Mouse (Mus musculus): Measurements from ENCODE around the gene Vapa. TPM values are rescaled to one million over a fixed set of nuclear protein-coding genes. Genes with fewer than 3 reads are reported as not detected.
"Not testable (repeated sequence)": the region's sequence is repeated elsewhere in the genome, so short reads cannot be mapped to it uniquely, and the experiment has no call there.

Vapa gene
- polyA plus RNA-seq, 1 experiment from 2014 or later = 257 TPM

DNA sequence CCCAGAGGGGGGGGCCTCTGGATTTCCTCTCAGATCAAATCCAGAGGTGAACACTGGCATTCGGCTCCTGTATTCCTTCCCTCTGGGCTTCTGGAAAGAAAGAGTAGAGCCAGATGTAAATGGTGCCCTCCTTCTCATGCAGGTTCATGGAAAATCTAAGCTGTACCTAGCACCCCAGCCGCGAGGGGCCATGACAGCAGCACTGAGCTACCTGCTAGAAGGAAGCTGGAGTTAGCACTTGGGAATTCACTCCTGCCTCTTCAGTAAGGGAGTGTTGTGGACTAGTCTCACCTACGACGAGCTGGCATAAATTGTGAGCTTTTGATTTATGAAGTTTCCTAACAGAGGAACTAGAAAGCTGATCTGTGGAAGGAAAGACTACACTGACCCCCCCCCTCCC lies 30.2 kb upstream of the Vapa start:
- no peak overlapping the region for H3K4me3 ChIP-seq
- H3K27me3 ChIP-seq = no peaks in the 10 kb centered on the region
- H3K27ac ChIP-seq = peak overlapping the region; percentile 70; the same call in 1 of the 2 replicates
- H3K9ac ChIP-seq = no peak overlapping the region
- WGBS = 86% methylated on average over 5 of the region's 5 CpGs
- ATAC-seq (ENCODE audit: low FRiP score) = no peak
- H3K4me1 ChIP-seq (replicated peaks) = peaks cover 16% of the 10 kb centered on the region
- H3K9me3 ChIP-seq = no peaks in the 10 kb centered on the region
- H3K36me3 ChIP-seq = no peaks in the 10 kb centered on the region
- H3K4me2 ChIP-seq = no peak overlapping the region

DNA sequence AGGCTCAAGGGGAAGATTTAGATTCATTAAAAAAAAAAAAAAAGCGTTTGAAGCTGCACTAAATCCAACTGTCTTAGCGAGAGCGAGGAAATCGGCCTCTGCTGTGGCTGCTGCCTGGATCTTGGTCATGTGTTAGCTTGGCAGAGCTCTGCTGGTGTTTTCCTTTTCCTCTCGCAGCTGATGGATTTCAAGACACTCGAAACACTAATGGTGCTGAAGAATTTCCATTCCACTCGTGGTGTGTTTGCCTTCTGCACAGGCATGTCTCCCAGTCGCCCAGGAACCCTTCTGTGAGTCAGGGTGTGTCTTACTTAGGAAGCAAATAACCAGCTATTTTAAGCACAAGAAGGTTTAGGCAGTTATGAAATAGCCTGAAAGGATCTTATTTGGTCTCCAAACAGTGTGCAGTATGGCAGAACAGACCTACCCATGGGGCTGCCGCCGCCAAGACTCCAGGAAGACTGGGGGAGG lies 29.7 kb upstream of the Vapa start:
- no peaks in the 10 kb centered on the region for H3K27me3 ChIP-seq
- 61% methylated on average over 10 of the region's 10 CpGs for WGBS
- H3K4me2 ChIP-seq = 0 out of 2 replicates have a peak overlapping the region, but pooled peaks have one; percentile 10
- no peak overlapping the region for H3K9ac ChIP-seq
- no peaks in the 10 kb centered on the region for H3K9me3 ChIP-seq
- H3K27ac ChIP-seq = peak overlapping the region; percentile 70
- no peaks in the 10 kb centered on the region for H3K36me3 ChIP-seq
- ATAC-seq (ENCODE audit: low FRiP score) = 0 out of 2 replicates have a peak, but pooled peaks have one; percentile 9
- peaks cover 16% of the 10 kb centered on the region for H3K4me1 ChIP-seq (replicated peaks)
- no peak overlapping the region for H3K4me3 ChIP-seq

DNA sequence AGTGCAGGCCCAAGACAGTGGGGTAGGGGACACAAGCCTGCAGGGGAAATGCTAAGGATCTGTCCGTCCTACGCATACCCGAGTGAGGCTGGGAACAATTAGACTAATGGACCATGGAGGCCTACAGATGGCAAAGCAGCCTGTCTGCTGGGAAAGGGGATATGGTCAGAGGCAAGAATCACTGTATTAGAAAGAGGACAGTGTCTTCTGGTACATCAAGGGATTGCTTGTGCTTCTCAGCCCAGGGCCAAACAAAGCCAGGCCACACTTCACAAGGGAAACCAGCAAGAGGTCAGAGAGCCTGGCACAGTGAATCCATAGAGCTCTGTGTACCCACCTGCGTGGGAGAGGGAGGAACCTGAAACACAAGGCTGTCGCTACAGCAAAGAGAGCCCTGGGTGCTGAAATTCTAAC lies 29.2 kb upstream of the Vapa start:
- H3K4me1 ChIP-seq (replicated peaks) = peaks cover 16% of the 10 kb centered on the region
- H3K9me3 ChIP-seq = no peaks in the 10 kb centered on the region
- peak; percentile 39; the same call in 1 of the 2 replicates for ATAC-seq (ENCODE audit: low FRiP score)
- no peak overlapping the region; the same call in 1 of the 2 replicates for H3K9ac ChIP-seq
- H3K4me3 ChIP-seq = no peak overlapping the region
- WGBS = 25% methylated on average over 5 of the region's 5 CpGs
- H3K36me3 ChIP-seq = no peaks in the 10 kb centered on the region
- no peaks in the 10 kb centered on the region for H3K27me3 ChIP-seq
- H3K27ac ChIP-seq = peak overlapping the region; percentile 70
- H3K4me2 ChIP-seq = no peak overlapping the region

DNA sequence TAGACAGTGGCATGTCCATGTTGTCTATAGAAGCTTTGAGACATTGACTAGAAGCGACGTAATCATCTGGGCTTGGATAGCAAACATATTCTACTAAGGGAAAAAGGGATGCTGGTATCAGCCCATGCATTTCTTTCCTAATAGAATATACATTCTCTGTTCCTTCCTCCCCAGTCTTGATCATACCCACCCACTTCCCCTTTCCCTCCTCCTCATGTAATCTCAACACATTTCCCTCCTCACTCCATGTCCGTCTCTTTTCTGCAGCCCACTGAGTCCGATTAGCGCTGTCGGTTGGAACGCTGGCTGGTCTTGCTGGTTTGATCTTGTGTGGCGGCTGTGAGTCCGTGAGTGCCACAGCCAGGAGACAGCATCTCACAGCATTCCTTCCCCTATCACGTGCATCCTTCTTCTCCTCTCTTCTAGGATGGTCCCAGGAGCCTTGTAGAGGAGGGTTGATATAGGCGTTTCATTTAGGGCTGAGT lies 28.4 kb upstream of the Vapa start, which contains the start of gene Txndc2:
Gene Txndc2 (minus strand): TSS at position 435 of the 485 bp plus-strand sequence.
- H3K4me3 ChIP-seq = no peak within 1 kb of the TSS
- peak within 1 kb of the TSS; percentile 70 for H3K27ac ChIP-seq
- H3K9me3 ChIP-seq = no peaks in the 10 kb centered on the region
- H3K9ac ChIP-seq = no peak within 1 kb of the TSS; the same call in 1 of the 2 replicates
- no peaks in the 10 kb centered on the region for H3K36me3 ChIP-seq
- 90% methylated on average over 11 of the region's 11 CpGs for WGBS
- H3K4me2 ChIP-seq = no peak within 1 kb of the TSS
- no peaks in the 10 kb centered on the region for H3K27me3 ChIP-seq
- ATAC-seq (ENCODE audit: low FRiP score) = no peak
- H3K4me1 ChIP-seq (replicated peaks) = peaks cover 16% of the 10 kb centered on the region

DNA sequence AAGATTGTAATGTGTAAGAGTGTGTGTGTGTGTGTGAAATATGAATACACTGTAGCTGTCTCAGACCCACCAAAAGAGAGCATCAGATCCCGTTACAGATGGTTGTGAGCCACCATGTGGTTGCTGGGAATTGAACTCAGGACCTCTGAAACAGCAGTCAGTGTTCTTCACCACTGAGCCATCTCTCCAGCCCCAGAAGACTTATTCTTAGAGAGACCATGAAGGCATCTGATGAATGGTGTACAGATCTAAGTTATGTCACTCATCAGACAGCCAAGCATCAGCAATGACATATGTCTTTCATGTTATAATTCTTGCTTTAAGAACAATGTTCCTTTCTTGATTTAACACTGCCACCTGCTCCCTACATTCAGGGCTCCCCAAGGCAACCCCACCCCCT lies 25.8 kb upstream of the Vapa start:
- no peak overlapping the region for H3K4me2 ChIP-seq
- H3K9ac ChIP-seq = no peak overlapping the region
- no peak for ATAC-seq (ENCODE audit: low FRiP score)
- no peaks in the 10 kb centered on the region for H3K27me3 ChIP-seq
- no peak overlapping the region for H3K27ac ChIP-seq
- no peaks in the 10 kb centered on the region for H3K9me3 ChIP-seq
- 92% methylated on average over 1 of the region's 1 CpGs for WGBS
- H3K4me1 ChIP-seq (replicated peaks) = peaks cover 16% of the 10 kb centered on the region
- H3K4me3 ChIP-seq = no peak overlapping the region
- H3K36me3 ChIP-seq = no peaks in the 10 kb centered on the region

DNA sequence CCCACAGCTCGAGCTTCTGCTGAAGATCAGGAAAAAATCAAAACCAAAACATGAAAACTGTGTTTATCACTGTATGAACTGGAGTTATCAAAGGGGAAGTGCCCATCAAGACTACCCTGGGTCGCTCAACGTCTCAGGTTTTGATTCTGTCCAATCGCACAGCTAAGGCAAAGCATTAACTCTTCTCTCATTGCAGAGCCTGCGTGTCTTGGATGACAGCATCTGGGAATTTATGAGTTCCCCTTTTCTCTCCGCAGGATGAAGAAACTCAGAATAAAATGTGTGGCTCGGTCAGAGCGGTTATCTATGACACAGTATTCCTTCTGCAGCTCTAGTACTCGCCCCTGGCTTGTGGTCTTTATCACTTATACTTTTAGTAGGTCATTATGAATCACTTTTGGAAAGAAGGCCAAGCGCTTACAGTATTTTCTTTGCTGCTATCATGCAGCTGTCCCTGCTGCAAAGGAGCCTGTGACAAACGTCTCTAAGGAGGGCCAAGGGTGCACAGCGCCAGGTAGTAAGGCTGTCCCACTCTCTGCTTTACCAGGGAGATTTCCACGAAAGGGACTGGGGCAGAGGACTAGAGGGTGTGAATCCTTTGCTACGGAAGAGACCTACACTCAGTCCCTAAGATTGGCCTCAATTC lies 22.5 kb upstream of the Vapa start:
- Histone ChIP-seq H3K27ac (no peak overlapping the region), H3K36me3 (no peaks in the 10 kb centered on the region), H3K9me3 (no peaks in the 10 kb centered on the region), H3K4me3 (no peak overlapping the region), H3K4me1 (replicated peaks) (no peaks in the 10 kb centered on the region), H3K27me3 (no peaks in the 10 kb centered on the region), H3K9ac (no peak overlapping the region), H3K4me2 (no peak overlapping the region)
- no peak for ATAC-seq (ENCODE audit: low FRiP score)
- WGBS = 81% methylated on average over 14 of the region's 14 CpGs

DNA sequence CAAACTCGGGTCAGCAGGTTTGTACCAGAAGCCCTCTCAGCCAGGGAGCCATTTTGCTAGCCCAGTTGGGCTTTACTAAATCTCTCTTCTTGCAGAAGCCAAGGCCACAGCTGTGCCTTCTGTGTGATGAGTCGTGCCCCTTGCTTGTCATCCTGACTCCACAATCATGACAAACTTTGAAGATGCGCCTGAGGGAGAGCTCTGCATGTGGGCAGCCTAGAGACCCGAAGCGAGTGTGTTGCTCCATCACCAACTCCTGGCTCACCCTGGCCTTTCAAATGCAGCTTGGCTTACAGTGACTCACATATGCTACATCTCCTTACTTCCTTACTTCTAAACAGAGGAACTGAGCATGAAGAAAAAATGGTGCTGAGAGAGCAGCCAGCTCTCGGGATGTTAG lies 16.6 kb upstream of the Vapa start:
- Histone ChIP-seq H3K4me3 (no peak overlapping the region), H3K27ac (no peak overlapping the region), H3K36me3 (no peaks in the 10 kb centered on the region), H3K4me2 (no peak overlapping the region), H3K4me1 (replicated peaks) (no peaks in the 10 kb centered on the region), H3K9me3 (no peaks in the 10 kb centered on the region), H3K27me3 (no peaks in the 10 kb centered on the region), H3K9ac (no peak overlapping the region)
- 86% methylated on average over 6 of the region's 6 CpGs for WGBS
- no peak for ATAC-seq (ENCODE audit: low FRiP score)

DNA sequence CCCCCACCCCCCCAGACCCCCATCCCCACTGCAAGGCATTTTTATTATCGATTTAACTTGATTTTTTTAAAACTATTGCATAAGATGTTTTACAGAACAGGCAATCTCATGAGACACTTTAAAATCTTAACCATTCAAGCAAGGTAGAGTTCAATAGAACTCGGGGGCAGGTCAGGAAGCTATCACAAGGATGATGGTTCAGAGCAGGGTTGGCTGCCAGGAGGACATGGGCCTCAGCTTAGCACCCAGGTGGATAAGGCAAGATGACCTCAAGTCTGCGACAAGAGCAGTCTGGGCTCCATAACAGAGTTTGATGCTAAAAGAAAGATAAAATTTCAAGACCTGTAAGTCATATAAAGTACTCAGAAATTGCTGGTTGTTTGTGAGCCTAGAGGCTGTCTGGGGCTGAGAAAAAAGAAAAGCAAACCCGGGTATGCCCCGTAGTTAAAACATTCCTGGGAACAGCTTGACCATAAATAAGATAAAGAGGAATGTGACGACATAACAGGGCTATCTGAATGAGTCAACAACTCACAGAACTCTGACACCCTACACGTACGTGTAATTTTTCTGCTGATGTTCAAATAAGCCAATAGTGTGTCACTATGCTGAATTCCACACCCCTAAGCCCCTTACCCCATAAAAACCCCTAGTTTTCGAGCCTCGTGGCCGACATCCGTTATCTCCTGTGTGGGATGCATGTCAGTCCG lies 15.6 kb upstream of the Vapa start:
- H3K4me1 ChIP-seq (replicated peaks); H3K27ac ChIP-seq; H3K9ac ChIP-seq; H3K4me2 ChIP-seq; ATAC-seq (ENCODE audit: low FRiP score); H3K9me3 ChIP-seq; H3K36me3 ChIP-seq; H3K4me3 ChIP-seq; H3K27me3 ChIP-seq: not testable (repeated sequence)
- 87% methylated on average over 13 of the region's 13 CpGs for WGBS

DNA sequence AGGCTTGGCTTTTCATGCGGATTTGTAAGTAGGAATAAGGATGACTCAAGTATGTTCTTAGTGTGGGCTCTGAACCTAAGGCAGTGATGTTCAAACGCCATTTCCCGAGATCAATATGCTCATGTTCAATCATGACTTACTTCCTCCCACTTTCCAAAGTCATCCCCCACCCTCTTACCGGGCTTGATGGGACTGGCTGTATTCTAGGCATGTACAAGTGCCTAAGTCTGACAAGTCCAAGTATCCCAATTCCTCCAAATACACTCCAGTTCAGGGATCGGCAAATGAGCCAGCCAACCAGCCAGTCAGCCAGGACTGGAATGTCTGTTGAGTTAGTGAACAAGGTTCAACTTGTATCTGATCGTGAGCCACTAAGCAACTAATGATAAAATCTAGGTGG lies 12.9 kb upstream of the Vapa start:
- ATAC-seq (ENCODE audit: low FRiP score) = no peak
- Histone ChIP-seq H3K9ac (no peak overlapping the region), H3K4me1 (replicated peaks) (no peaks in the 10 kb centered on the region), H3K4me3 (no peak overlapping the region), H3K27ac (no peak overlapping the region), H3K9me3 (0 out of 2 replicates have a peak, but pooled peaks cover 3% of the 10 kb centered on the region), H3K27me3 (no peaks in the 10 kb centered on the region), H3K36me3 (no peaks in the 10 kb centered on the region), H3K4me2 (no peak overlapping the region)
- 91% methylated on average over 6 of the region's 6 CpGs for WGBS

DNA sequence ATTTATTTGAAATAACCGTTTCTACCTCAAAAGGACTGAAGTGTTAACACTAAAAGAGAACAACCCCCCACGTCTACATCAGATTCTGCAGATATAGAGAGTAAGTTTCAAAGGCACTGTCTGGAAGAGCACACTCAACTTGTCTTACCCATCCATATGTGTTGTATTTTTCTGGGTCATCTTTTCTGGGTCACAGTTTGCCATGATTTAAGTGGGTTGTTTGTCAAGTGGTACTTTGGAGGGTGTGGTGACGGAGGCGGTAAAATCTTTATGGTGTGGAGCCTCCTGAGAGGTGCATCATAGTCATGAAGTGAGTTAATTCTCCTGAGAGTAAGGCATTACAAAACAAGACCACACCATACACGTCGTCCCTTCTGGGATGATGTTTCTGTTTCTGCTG lies 12.2 kb upstream of the Vapa start:
- Histone ChIP-seq H3K4me2 (no peak overlapping the region), H3K4me3 (no peak overlapping the region), H3K9me3 (0 out of 2 replicates have a peak, but pooled peaks cover 3% of the 10 kb centered on the region), H3K27me3 (no peaks in the 10 kb centered on the region), H3K9ac (no peak overlapping the region), H3K27ac (no peak overlapping the region), H3K4me1 (replicated peaks) (no peaks in the 10 kb centered on the region), H3K36me3 (no peaks in the 10 kb centered on the region)
- WGBS = 93% methylated on average over 6 of the region's 6 CpGs
- ATAC-seq (ENCODE audit: low FRiP score) = no peak

DNA sequence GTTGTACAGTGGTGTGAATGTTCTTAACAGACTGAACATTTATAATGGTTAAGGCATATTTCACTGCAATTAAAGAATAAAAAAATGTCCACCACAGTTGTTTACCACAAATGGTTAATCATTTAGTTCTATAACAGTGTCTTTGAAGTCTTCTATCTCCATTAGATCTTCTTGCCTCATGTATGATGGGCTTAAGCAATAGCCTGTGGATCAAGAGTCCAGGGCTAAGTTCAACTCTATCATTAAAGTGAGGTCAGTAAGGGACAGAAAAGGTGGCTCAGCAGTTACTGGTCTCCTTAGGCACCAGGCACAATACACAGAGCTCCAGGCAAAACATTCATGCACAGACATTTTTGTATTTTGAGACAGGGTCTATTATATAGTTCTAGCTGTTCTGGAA lies 9.8 kb upstream of the Vapa start:
- no peak for ATAC-seq (ENCODE audit: low FRiP score)
- no peak overlapping the region for H3K9ac ChIP-seq
- H3K4me2 ChIP-seq = no peak overlapping the region
- no peak overlapping the region for H3K4me3 ChIP-seq
- H3K9me3 ChIP-seq = 0 out of 2 replicates have a peak, but pooled peaks cover 3% of the 10 kb centered on the region
- H3K4me1 ChIP-seq (replicated peaks) = no peaks in the 10 kb centered on the region
- no peaks in the 10 kb centered on the region for H3K27me3 ChIP-seq
- H3K36me3 ChIP-seq = no peaks in the 10 kb centered on the region
- no peak overlapping the region for H3K27ac ChIP-seq

DNA sequence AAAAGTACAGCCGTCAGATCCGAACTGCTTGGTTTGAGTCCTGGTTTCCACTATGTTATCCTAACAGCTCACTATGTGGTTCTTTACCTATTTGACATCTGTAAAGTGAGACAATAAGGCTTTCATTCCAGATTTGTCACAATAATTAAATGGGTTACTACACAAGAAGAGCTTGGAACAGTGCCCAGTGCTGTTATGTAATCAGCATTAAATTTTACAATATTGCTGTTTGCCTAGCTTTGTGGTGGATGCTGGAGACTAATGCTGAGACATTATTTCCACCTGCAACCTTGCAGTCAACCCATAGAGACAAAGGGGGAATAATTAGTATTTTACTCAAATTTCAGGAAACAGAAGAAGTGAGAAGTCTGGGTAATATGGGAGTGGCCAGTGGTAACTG lies 5.1 kb upstream of the Vapa start:
- no peak overlapping the region for H3K9ac ChIP-seq
- H3K27me3 ChIP-seq = no peaks in the 10 kb centered on the region
- ATAC-seq (ENCODE audit: low FRiP score) = no peak
- 82% methylated on average over 2 of the region's 2 CpGs for WGBS
- no peak overlapping the region for H3K4me3 ChIP-seq
- no peaks in the 10 kb centered on the region for H3K4me1 ChIP-seq (replicated peaks)
- H3K9me3 ChIP-seq = no peaks in the 10 kb centered on the region
- H3K36me3 ChIP-seq = no peaks in the 10 kb centered on the region
- H3K4me2 ChIP-seq = no peak overlapping the region
- no peak overlapping the region for H3K27ac ChIP-seq

Data from hindbrain, embryonic 13.5 days (tissue).